Mouse (Mus musculus) 3T3-L1 (cell line): Measurements from ENCODE around the gene Il18r1.

Experiments used
- DNase-seq: peaks from one replicate; pipeline ENCODE4 v3.0.0-alpha.2; 2015; ENCODE audit warnings: low read depth, low spot score

The Il18r1 gene

GRCm38 (mm10) chr1:40465477-40466430, at the start of gene Il18r1:
Gene Il18r1 (plus strand): TSS chr1:40465552.
- peak; percentile 20 for DNase-seq

GRCm38 (mm10) chr1:40417034-40417433, 48.3 kb upstream of the Il18r1 start:
- peak; percentile 66 for DNase-seq

GRCm38 (mm10) chr1:40418512-40418911, 46.8 kb upstream of the Il18r1 start:
- DNase-seq = no peak

GRCm38 (mm10) chr1:40423892-40424291, 41.5 kb upstream of the Il18r1 start:
- no peak for DNase-seq

- no peak for DNase-seq
Measured at GRCm38 (mm10) chr1:40427270-40427669, 38.1 kb upstream of the Il18r1 start.

GRCm38 (mm10) chr1:40427901-40428300, 37.5 kb upstream of the Il18r1 start:
- no peak for DNase-seq

GRCm38 (mm10) chr1:40428910-40429675, 36.3 kb upstream of the Il18r1 start, which contains the start of gene Il1rl1:
Gene Il1rl1 (plus strand): TSS chr1:40429570.
- DNase-seq = no peak

GRCm38 (mm10) chr1:40430143-40430834, 35.1 kb upstream of the Il18r1 start:
- DNase-seq = no peak

- no peak for DNase-seq
Measured at GRCm38 (mm10) chr1:40432169-40432568, 33.2 kb upstream of the Il18r1 start.

- peak; percentile 93 for DNase-seq
Measured at GRCm38 (mm10) chr1:40435936-40436335, 29.4 kb upstream of the Il18r1 start.

- DNase-seq = no peak
Measured at GRCm38 (mm10) chr1:40437340-40437739, 28.0 kb upstream of the Il18r1 start.

- peak; percentile 83 for DNase-seq
Measured at GRCm38 (mm10) chr1:40439504-40439903, 25.8 kb upstream of the Il18r1 start.

GRCm38 (mm10) chr1:40444800-40445199, 20.6 kb upstream of the Il18r1 start:
- DNase-seq = peak; percentile 97

GRCm38 (mm10) chr1:40467306-40467705, 2.0 kb downstream of the Il18r1 start:
- no peak for DNase-seq

GRCm38 (mm10) chr1:40468805-40469204, 3.5 kb downstream of the Il18r1 start:
- peak; percentile 48 for DNase-seq

- DNase-seq = no peak
Measured at GRCm38 (mm10) chr1:40469900-40470299, 4.5 kb downstream of the Il18r1 start.

- DNase-seq = peak; percentile 88
Measured at GRCm38 (mm10) chr1:40472401-40472800, 7.0 kb downstream of the Il18r1 start.

- DNase-seq = no peak
Measured at GRCm38 (mm10) chr1:40473640-40474039, 8.3 kb downstream of the Il18r1 start.

GRCm38 (mm10) chr1:40474336-40474735, 9.0 kb downstream of the Il18r1 start:
- DNase-seq = no peak

GRCm38 (mm10) chr1:40475697-40476096, 10.3 kb downstream of the Il18r1 start:
- DNase-seq = no peak

GRCm38 (mm10) chr1:40476756-40477155, 11.4 kb downstream of the Il18r1 start:
- no peak for DNase-seq

GRCm38 (mm10) chr1:40479505-40479923, 14.2 kb downstream of the Il18r1 start:
- DNase-seq = no peak
